19 mouse cellular contexts compared by ENCODE assay signal in the genomic region with DNA sequence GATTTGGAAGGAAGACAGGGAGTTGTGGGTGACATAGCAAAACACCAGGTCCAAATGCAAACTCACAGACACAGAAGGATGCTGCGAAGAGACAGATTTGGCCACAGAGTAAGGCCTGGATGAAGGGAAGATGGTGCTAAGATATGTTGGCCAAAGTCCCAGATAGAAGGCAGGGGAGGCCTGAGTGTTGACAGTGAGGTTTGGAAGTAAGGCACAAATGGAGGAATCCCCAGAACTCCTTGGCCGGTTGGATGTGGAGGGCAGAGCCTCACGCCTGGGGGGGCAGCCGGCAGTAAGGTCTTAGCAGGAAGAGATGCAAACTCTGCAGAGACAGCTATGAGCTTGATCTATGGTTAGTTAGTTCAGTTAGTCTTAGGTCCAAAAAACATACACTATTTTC. TPM values are rescaled to one million over a fixed set of nuclear protein-coding genes. Genes with fewer than 3 reads are reported as not detected.
"Had no signal": no experiment of that assay in that cellular context is flagged by ENCODE, and none has a peak within 500 bp of the region (broad histone marks: within the 10 kb centered on the region; RNA-seq: fewer than 3 reads in every experiment).

No protein-coding gene starts in this region.

- H3K27ac ChIP-seq: kidney, postnatal 0 days; layer of hippocampus, adult 2 months; limb, embryonic 10.5 days; limb, embryonic 13.5 days; liver, embryonic 13.5 days; macrophage; midbrain, embryonic 12.5 days; stomach, embryonic 15.5 days had no signal

- H3K4me3 ChIP-seq: layer of hippocampus, adult 2 months; limb, embryonic 10.5 days; limb, embryonic 13.5 days; liver, embryonic 13.5 days; midbrain, embryonic 12.5 days; stomach, embryonic 15.5 days had no signal

- ATAC-seq: intestine, postnatal 0 days had no signal

- H3K9ac ChIP-seq: limb, embryonic 13.5 days; liver, embryonic 13.5 days; midbrain, embryonic 12.5 days; stomach, embryonic 15.5 days had no signal

- H3K27me3 ChIP-seq: liver, embryonic 13.5 days; midbrain, embryonic 12.5 days; stomach, embryonic 15.5 days had no signal

- H3K36me3 ChIP-seq: limb, embryonic 10.5 days; limb, embryonic 13.5 days; liver, embryonic 13.5 days; midbrain, embryonic 12.5 days; stomach, embryonic 15.5 days had no signal

- H3K4me1 ChIP-seq: midbrain, embryonic 12.5 days; stomach, embryonic 15.5 days had no signal

- H3K9me3 ChIP-seq: limb, embryonic 10.5 days; limb, embryonic 13.5 days; liver, embryonic 13.5 days; midbrain, embryonic 12.5 days; stomach, embryonic 15.5 days had no signal

- DNase-seq: kidney, adult 2 months; kidney, postnatal 25 days; layer of hippocampus, adult 9-11 months; liver; liver, embryonic 13.5 days; right cerebral cortex, adult 18-20 months; right cerebral cortex, postnatal 14 days; right cerebral cortex, postnatal 4 days; spleen, adult 18-20 months; thymus, postnatal 25 days had no signal

- H3K4me2 ChIP-seq: limb, embryonic 13.5 days; liver, embryonic 13.5 days; midbrain, embryonic 12.5 days; stomach, embryonic 15.5 days had no signal

RNA-seq across cellular contexts. Expression of gene Kl, which starts 33.1 kb away (rescaled TPM):
- total RNA-seq: megakaryocyte, adult 5-6 weeks had no signal
- polyA plus RNA-seq: macrophage had no signal
